Mouse (Mus musculus) kidney, embryonic 14.5 days (tissue): Measurements from ENCODE around the gene Ccm2. TPM values are rescaled to one million over a fixed set of nuclear protein-coding genes. Genes with fewer than 3 reads are reported as not detected.
A peak's percentile ranks its signal among the peaks of the same experiment; 100 is the strongest.

Experiments used
- ATAC-seq: fragments of 200-750 bp; cut with Nextera tagmentation; 2 replicates; pipeline ENCODE4 v1.8.0; 2017; ENCODE audit warnings: moderate number of reproducible peaks, mild to moderate bottlenecking, moderate TSS enrichment, moderate library complexity; ENCODE audit not compliant: low FRiP score, low TSS enrichment
- H3K27ac ChIP-seq: fragments of 300-500 bp; sonication (generic); 2 replicates; pipeline ENCODE4 v1.5.1; 2014; ENCODE audit warnings: low read depth, mild to moderate bottlenecking, low read length, moderate library complexity, mixed read lengths
- H3K27me3 ChIP-seq: fragments of 300-500 bp; sonication (generic); 2 replicates; pipeline ENCODE4 v1.6.1; 2014; ENCODE audit warnings: mild to moderate bottlenecking, low read length; ENCODE audit not compliant: control insufficient read depth, insufficient read depth
- H3K36me3 ChIP-seq: fragments of 300-500 bp; sonication (generic); 2 replicates; pipeline ENCODE4 v1.6.1; 2014; ENCODE audit warnings: low read length, mixed read lengths; ENCODE audit not compliant: control insufficient read depth, insufficient read depth
- H3K4me1 ChIP-seq: fragments of 300-500 bp; sonication (generic); 2 replicates; pipeline ENCODE4 v1.6.1; 2014; ENCODE audit warnings: low read length, mixed read lengths; ENCODE audit not compliant: control insufficient read depth, insufficient read depth
- H3K4me2 ChIP-seq: fragments of 300-500 bp; sonication (generic); replicated peaks from 2 replicates; pipeline ENCODE4 v1.6.1; 2014; ENCODE audit warnings: low read depth, mild to moderate bottlenecking, low read length
- H3K4me3 ChIP-seq: fragments of 300-500 bp; sonication (generic); 2 replicates; pipeline ENCODE4 v1.5.1; 2014; ENCODE audit warnings: mild to moderate bottlenecking, low read length
- H3K9ac ChIP-seq: fragments of 300-500 bp; sonication (generic); 2 replicates; pipeline ENCODE4 v1.6.1; 2014; ENCODE audit warnings: low read depth, mild to moderate bottlenecking, low read length, moderate library complexity
- H3K9me3 ChIP-seq: fragments of 300-500 bp; sonication (generic); 2 replicates; pipeline ENCODE4 v1.6.1; 2016; ENCODE audit warnings: low read length; ENCODE audit not compliant: control insufficient read depth
- WGBS: fragments of 180-500 bp; shearing (Covaris S2); extraction: QIAGEN DNeasy Blood & Tissue Kit; methylation state at CpG from one replicate; pipeline ENCODE4 v1.1.7; 2014; 5-methylcytosine and 5-hydroxymethylcytosine counted together
- polyA plus RNA-seq: library from polyadenylated mRNA; unstranded; fragments of >200 nt; fragmentation: Nextera tagmentation; extraction: Ambion mirVana; gene quantifications from 2 replicates; pipeline ENCODE4 v1.2.1, GENCODE M21; 2014

Gene Ccm2
- polyA plus RNA-seq, 1 experiment from 2014 or later = 94.4 TPM

GRCm38 (mm10) chr11:6528186-6529006, 18.3 kb upstream of the Ccm2 start:
- peaks cover 4% of the 10 kb centered on the region; the same call in 1 of the 2 replicates for H3K4me1 ChIP-seq

GRCm38 (mm10) chr11:6529961-6530360, 16.7 kb upstream of the Ccm2 start:
- no peak overlapping the region for H3K4me3 ChIP-seq
- H3K9me3 ChIP-seq = no peaks in the 10 kb centered on the region
- H3K36me3 ChIP-seq = peaks cover 17% of the 10 kb centered on the region
- no peak for ATAC-seq
- H3K27me3 ChIP-seq = no peaks in the 10 kb centered on the region
- H3K27ac ChIP-seq = no peak overlapping the region
- H3K9ac ChIP-seq = no peak overlapping the region
- H3K4me1 ChIP-seq = peaks cover 4% of the 10 kb centered on the region; the same call in 1 of the 2 replicates
- no peak overlapping the region for H3K4me2 ChIP-seq
- 89% methylated on average over 8 of the region's 8 CpGs for WGBS

More at GRCm38 (mm10) chr11:6528186-6529006, 18.3 kb upstream of the Ccm2 start:
- H3K9ac ChIP-seq = peak overlapping the region; percentile 82
- H3K27ac ChIP-seq = peak overlapping the region; percentile 88
- peak; percentile 96 for ATAC-seq
- under 1% methylated on average over 51 of the region's 51 CpGs for WGBS
- H3K4me2 ChIP-seq = peak overlapping the region; percentile 65
- no peaks in the 10 kb centered on the region for H3K27me3 ChIP-seq
- peak overlapping the region; percentile 66 for H3K4me3 ChIP-seq
- peaks cover 24% of the 10 kb centered on the region for H3K36me3 ChIP-seq
- no peaks in the 10 kb centered on the region for H3K9me3 ChIP-seq

- no peak overlapping the region for H3K9ac ChIP-seq
- 87% methylated on average over 3 of the region's 3 CpGs for WGBS
- H3K4me1 ChIP-seq = peaks cover 4% of the 10 kb centered on the region; the same call in 1 of the 2 replicates
- H3K4me2 ChIP-seq = no peak overlapping the region
- H3K27ac ChIP-seq = no peak overlapping the region
- peaks cover 10% of the 10 kb centered on the region for H3K36me3 ChIP-seq
- no peak for ATAC-seq
- no peaks in the 10 kb centered on the region for H3K9me3 ChIP-seq
- H3K27me3 ChIP-seq = no peaks in the 10 kb centered on the region
- H3K4me3 ChIP-seq = no peak overlapping the region
Observed at GRCm38 (mm10) chr11:6530746-6531145, 15.9 kb upstream of the Ccm2 start.

- H3K4me2 ChIP-seq = no peak overlapping the region
- peaks cover 7% of the 10 kb centered on the region; the same call in 1 of the 2 replicates for H3K4me1 ChIP-seq
- no peaks in the 10 kb centered on the region for H3K9me3 ChIP-seq
- H3K27me3 ChIP-seq = no peaks in the 10 kb centered on the region
- no peak overlapping the region for H3K9ac ChIP-seq
- H3K36me3 ChIP-seq = no peaks in the 10 kb centered on the region
- no peak overlapping the region for H3K27ac ChIP-seq
- ATAC-seq = no peak
- WGBS = 84% methylated on average over 3 of the region's 3 CpGs
- no peak overlapping the region for H3K4me3 ChIP-seq
Observed at GRCm38 (mm10) chr11:6544683-6545082, 2.0 kb upstream of the Ccm2 start.

- ATAC-seq = no peak
- no peaks in the 10 kb centered on the region for H3K27me3 ChIP-seq
- no peak overlapping the region for H3K9ac ChIP-seq
- 95% methylated on average over 4 of the region's 4 CpGs for WGBS
- peak overlapping the region; percentile 98 for H3K27ac ChIP-seq
- H3K9me3 ChIP-seq = no peaks in the 10 kb centered on the region
- H3K4me2 ChIP-seq = no peak overlapping the region; the same call in 1 of the 2 replicates
- no peaks in the 10 kb centered on the region for H3K36me3 ChIP-seq
- no peak overlapping the region for H3K4me3 ChIP-seq
- peaks cover 7% of the 10 kb centered on the region; the same call in 1 of the 2 replicates for H3K4me1 ChIP-seq
Observed at GRCm38 (mm10) chr11:6545186-6545856, 1.4 kb upstream of the Ccm2 start.

- H3K4me2 ChIP-seq = peak overlapping the region; percentile 79
- no peaks in the 10 kb centered on the region for H3K36me3 ChIP-seq
- peak overlapping the region; percentile 91 for H3K9ac ChIP-seq
- H3K4me1 ChIP-seq = peaks cover 7% of the 10 kb centered on the region; the same call in 1 of the 2 replicates
- no peaks in the 10 kb centered on the region for H3K27me3 ChIP-seq
- peak; percentile 3; the same call in 1 of the 2 replicates for ATAC-seq
- H3K9me3 ChIP-seq = no peaks in the 10 kb centered on the region
- H3K4me3 ChIP-seq = peak overlapping the region; percentile 87
- peak overlapping the region; percentile 98 for H3K27ac ChIP-seq
- WGBS = 16% methylated on average over 3 of the region's 3 CpGs
Observed at GRCm38 (mm10) chr11:6545857-6546192, 862 bp upstream of the Ccm2 start.

- no peaks in the 10 kb centered on the region for H3K9me3 ChIP-seq
- H3K4me2 ChIP-seq = peak overlapping the region; percentile 79
- ATAC-seq = peak; percentile 79
- no peaks in the 10 kb centered on the region; the same call in 1 of the 2 replicates for H3K36me3 ChIP-seq
- WGBS = under 1% methylated on average over 27 of the region's 41 CpGs
- peaks cover 7% of the 10 kb centered on the region; the same call in 1 of the 2 replicates for H3K4me1 ChIP-seq
- H3K4me3 ChIP-seq = peak overlapping the region; percentile 87
- H3K9ac ChIP-seq = peak overlapping the region; percentile 91
- peak overlapping the region; percentile 98 for H3K27ac ChIP-seq
- H3K27me3 ChIP-seq = no peaks in the 10 kb centered on the region
Observed at GRCm38 (mm10) chr11:6547037-6547680, 472 bp downstream of the Ccm2 start.

- Histone ChIP-seq H3K4me1 (peaks cover 7% of the 10 kb centered on the region; the same call in 1 of the 2 replicates), H3K4me2 (peak overlapping the region; percentile 79), H3K27ac (peak overlapping the region; percentile 98), H3K36me3 (peaks cover 3% of the 10 kb centered on the region; the same call in 1 of the 2 replicates), H3K27me3 (no peaks in the 10 kb centered on the region), H3K9me3 (no peaks in the 10 kb centered on the region), H3K4me3 (peak overlapping the region; percentile 87), H3K9ac (peak overlapping the region; percentile 91; the same call in 1 of the 2 replicates)
- WGBS = 23% methylated on average over 6 of the region's 6 CpGs
- ATAC-seq = no peak
Observed at GRCm38 (mm10) chr11:6547696-6548325, 1.1 kb downstream of the Ccm2 start.
